Mouse (Mus musculus) hindbrain, embryonic 13.5 days (tissue): ENCODE results near the gene Szt2. TPM values are rescaled to one million over a fixed set of nuclear protein-coding genes. Genes with fewer than 3 reads are reported as not detected.

Experiments
- ATAC-seq: fragments of 200-750 bp; cut with Nextera tagmentation; 2 replicates; pipeline ENCODE4 v1.8.0; 2017; ENCODE audit warnings: moderate TSS enrichment; ENCODE audit not compliant: low FRiP score
- H3K27ac ChIP-seq: fragments of 300-500 bp; sonication (generic); 2 replicates; pipeline ENCODE4 v1.5.1; 2015; ENCODE audit warnings: inconsistent platforms, mild to moderate bottlenecking, moderate library complexity
- H3K27me3 ChIP-seq: fragments of 300-500 bp; sonication (generic); 2 replicates; pipeline ENCODE4 v1.6.1; 2015; ENCODE audit warnings: mild to moderate bottlenecking, inconsistent platforms
- H3K36me3 ChIP-seq: fragments of 300-500 bp; sonication (generic); 2 replicates; pipeline ENCODE4 v1.6.1; 2015; ENCODE audit warnings: mild to moderate bottlenecking, inconsistent platforms
- H3K4me1 ChIP-seq: fragments of 300-500 bp; sonication (generic); replicated peaks from 2 replicates; pipeline ENCODE4 v1.6.1; 2015; ENCODE audit warnings: inconsistent platforms
- H3K4me2 ChIP-seq: fragments of 300-500 bp; sonication (generic); 2 replicates; pipeline ENCODE4 v1.6.1; 2015; ENCODE audit warnings: inconsistent platforms, mild to moderate bottlenecking, moderate library complexity
- H3K4me3 ChIP-seq: fragments of 300-500 bp; sonication (generic); 2 replicates; pipeline ENCODE4 v1.5.1; 2015; ENCODE audit warnings: mild to moderate bottlenecking, inconsistent platforms
- H3K9ac ChIP-seq: fragments of 300-500 bp; sonication (generic); 2 replicates; pipeline ENCODE4 v1.6.1; 2015; ENCODE audit warnings: mild to moderate bottlenecking, inconsistent platforms
- H3K9me3 ChIP-seq: fragments of 300-500 bp; sonication (generic); 2 replicates; pipeline ENCODE4 v1.6.1; 2016; ENCODE audit warnings: inconsistent platforms
- WGBS: fragments of 180-500 bp; shearing (Covaris S2); methylation state at CpG from one replicate; pipeline ENCODE4 v1.1.7; 2015; 5-methylcytosine and 5-hydroxymethylcytosine counted together
- polyA plus RNA-seq: library from polyadenylated mRNA; unstranded; fragments of >200 nt; fragmentation: Nextera tagmentation; extraction: Ambion mirVana; gene quantifications from 2 replicates; pipeline ENCODE4 v1.2.1, GENCODE M21; 2015

Szt2 gene
- polyA plus RNA-seq, 1 experiment from 2014 or later: 10.6 TPM

DNA sequence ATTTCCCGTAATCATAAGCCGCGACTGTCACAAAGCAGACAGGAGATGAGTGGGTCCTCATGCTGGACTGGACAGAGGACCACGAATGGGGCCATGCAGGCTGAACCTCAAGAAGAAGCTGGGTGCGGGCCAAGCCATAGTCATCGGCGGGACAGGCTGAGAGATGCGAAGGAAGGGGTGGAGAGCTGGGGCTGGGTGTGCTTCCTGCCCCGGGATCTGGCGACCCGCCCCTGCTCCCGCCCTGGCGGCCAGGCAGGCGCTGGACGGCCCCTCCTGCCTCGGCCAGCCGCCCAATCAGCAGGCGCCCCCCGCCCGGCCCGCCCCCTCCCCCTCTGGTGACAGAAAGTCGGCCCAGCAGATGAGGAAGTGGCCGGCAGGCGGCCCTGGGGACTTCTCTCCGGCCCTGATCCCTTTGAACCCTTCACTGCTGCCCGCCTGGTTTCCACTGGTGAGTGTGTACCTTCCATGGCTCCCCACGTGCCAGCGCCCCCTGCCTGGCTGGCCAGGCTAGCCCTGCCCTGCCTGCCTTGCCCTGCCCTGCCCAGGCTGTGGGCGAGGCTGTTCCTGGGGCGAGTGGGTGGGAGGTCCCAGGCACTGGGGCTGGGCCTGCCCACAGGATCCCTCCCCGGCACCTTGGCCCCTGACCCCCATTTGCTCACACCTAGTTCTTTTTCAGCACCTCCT, 18.8 kb upstream of the Szt2 start, which contains the start of gene Elovl1:
Elovl1 (plus strand) TSS at position 326 of the 684 bp plus-strand sequence.
- peaks cover 34% of the 10 kb centered on the region for H3K4me1 ChIP-seq
- no peaks in the 10 kb centered on the region for H3K27me3 ChIP-seq
- H3K36me3 ChIP-seq: peaks cover 27% of the 10 kb centered on the region
- no peaks in the 10 kb centered on the region for H3K9me3 ChIP-seq
- WGBS: under 1% methylated on average over 30 of the region's 31 CpGs
- H3K9ac ChIP-seq: peak within 1 kb of the TSS; percentile 80
- peak within 1 kb of the TSS; percentile 53 for H3K4me3 ChIP-seq
- H3K27ac ChIP-seq: peak within 1 kb of the TSS; percentile 73
- peak within 1 kb of the TSS; percentile 79 for H3K4me2 ChIP-seq
- ATAC-seq: peak; percentile 92

DNA sequence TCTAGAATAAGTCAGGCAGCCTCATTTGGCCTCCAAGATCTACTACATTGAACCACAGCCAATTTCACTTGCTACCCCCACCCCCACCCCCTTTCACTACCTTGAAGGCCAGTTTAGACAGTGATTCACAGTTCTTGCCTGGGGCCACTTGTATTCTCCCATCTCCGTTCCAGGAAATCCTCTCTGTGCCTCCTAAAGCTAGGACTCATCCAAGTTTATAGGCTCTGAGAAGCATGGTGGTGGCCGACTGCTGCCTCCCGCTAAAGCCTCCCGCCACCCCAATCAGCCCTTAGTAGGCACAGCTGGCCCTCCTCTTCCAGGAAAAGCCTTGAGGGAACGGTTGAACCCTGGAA, 18.3 kb upstream of the Szt2 start:
- no peak; the same call in 1 of the 2 replicates for ATAC-seq
- peak overlapping the region; percentile 53 for H3K4me3 ChIP-seq
- H3K4me1 ChIP-seq: peaks cover 34% of the 10 kb centered on the region
- H3K36me3 ChIP-seq: peaks cover 26% of the 10 kb centered on the region
- H3K27ac ChIP-seq: peak overlapping the region; percentile 73
- WGBS: 3% methylated on average over 5 of the region's 5 CpGs
- H3K27me3 ChIP-seq: no peaks in the 10 kb centered on the region
- peak overlapping the region; percentile 80 for H3K9ac ChIP-seq
- H3K4me2 ChIP-seq: peak overlapping the region; percentile 79
- no peaks in the 10 kb centered on the region for H3K9me3 ChIP-seq

DNA sequence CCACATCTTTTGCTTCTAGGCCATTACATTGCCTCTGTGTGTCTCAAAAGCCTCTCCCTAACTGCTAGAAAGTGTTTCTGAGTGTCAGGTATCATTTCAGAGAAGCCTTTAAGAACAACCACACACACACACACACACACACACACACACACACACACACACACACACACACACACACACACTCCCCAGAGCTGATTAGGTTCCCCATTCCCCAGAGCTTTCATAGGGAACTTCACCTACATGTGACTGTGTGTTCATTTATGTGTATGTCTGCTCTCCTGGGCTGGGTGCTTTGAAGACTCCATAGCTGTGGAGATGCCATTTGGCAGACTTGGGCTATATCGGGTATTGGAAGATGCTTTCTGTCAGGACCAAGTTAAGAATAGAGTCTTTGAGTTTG, 16.3 kb upstream of the Szt2 start:
- H3K27ac ChIP-seq: no peak overlapping the region
- 97% methylated on average over 1 of the region's 1 CpGs for WGBS

DNA sequence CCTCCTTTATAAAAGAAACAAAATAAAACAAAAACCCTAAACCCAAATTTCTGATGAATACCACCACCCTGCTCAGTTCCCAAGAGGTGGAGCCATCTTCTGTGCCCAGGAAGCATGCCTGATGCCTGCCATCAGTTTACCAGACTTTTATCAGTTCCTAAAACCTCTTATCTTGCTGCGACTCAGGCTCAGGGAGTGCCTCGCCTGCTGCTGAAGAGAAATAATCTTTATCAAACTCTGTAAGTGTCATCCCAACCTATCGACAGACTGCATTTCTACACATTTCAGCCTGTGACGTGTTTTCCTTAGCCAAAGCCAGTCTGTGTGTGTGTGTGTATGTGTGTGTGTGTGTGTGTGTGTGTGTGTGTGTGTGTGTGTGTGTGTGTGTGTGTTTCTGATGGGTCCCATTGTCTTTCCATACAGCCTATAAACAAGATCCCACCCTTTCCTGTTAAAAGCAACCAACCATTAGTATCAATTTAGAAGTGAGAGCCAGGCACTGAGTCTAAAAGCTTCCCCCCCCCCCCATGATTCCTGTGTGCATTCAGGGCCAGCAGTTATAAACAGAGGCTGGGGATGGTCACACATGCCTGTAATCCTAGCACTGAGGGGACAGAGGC, 15.6 kb upstream of the Szt2 start:
- peaks cover 32% of the 10 kb centered on the region for H3K36me3 ChIP-seq
- no peak overlapping the region for H3K4me3 ChIP-seq
- no peak overlapping the region for H3K4me2 ChIP-seq
- no peaks in the 10 kb centered on the region for H3K27me3 ChIP-seq
- H3K9ac ChIP-seq: no peak overlapping the region
- H3K9me3 ChIP-seq: no peaks in the 10 kb centered on the region
- 85% methylated on average over 4 of the region's 4 CpGs for WGBS
- no peak for ATAC-seq
- H3K4me1 ChIP-seq: peaks cover 28% of the 10 kb centered on the region
- H3K27ac ChIP-seq: no peak overlapping the region

More for the DNA sequence above, 16.3 kb upstream of the Szt2 start:
- Histone ChIP-seq H3K9me3 (no peaks in the 10 kb centered on the region), H3K4me1 (peaks cover 34% of the 10 kb centered on the region), H3K4me3 (no peak overlapping the region), H3K9ac (no peak overlapping the region), H3K36me3 (peaks cover 25% of the 10 kb centered on the region), H3K4me2 (no peak overlapping the region), H3K27me3 (no peaks in the 10 kb centered on the region)
- no peak for ATAC-seq

DNA sequence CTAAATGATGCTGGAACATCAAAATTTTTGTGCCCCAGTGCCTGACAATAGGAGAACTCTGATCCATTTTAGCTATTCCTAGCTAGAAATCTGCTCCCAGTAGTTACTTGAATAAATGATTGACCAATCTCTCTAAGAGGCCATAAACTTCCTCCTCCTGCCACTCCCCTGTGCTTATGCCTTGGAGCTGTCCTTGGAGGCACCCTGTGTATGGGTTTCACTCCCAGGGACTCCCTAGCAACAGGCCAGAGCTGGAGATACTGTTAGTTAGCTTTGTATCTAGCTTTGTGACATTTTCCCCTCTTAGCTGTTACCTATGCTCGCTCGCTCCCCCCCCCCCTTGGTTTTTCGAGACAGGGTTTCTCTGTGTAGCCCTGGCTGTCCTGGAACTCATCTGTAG, 12.3 kb upstream of the Szt2 start:
- Histone ChIP-seq H3K4me2 (no peak overlapping the region), H3K9me3 (no peaks in the 10 kb centered on the region), H3K36me3 (peaks cover 63% of the 10 kb centered on the region), H3K4me3 (no peak overlapping the region), H3K27ac (no peak overlapping the region), H3K27me3 (no peaks in the 10 kb centered on the region), H3K9ac (no peak overlapping the region), H3K4me1 (no peaks in the 10 kb centered on the region; the same call in 1 of the 2 replicates)
- ATAC-seq: no peak
- WGBS: 89% methylated on average over 3 of the region's 3 CpGs

DNA sequence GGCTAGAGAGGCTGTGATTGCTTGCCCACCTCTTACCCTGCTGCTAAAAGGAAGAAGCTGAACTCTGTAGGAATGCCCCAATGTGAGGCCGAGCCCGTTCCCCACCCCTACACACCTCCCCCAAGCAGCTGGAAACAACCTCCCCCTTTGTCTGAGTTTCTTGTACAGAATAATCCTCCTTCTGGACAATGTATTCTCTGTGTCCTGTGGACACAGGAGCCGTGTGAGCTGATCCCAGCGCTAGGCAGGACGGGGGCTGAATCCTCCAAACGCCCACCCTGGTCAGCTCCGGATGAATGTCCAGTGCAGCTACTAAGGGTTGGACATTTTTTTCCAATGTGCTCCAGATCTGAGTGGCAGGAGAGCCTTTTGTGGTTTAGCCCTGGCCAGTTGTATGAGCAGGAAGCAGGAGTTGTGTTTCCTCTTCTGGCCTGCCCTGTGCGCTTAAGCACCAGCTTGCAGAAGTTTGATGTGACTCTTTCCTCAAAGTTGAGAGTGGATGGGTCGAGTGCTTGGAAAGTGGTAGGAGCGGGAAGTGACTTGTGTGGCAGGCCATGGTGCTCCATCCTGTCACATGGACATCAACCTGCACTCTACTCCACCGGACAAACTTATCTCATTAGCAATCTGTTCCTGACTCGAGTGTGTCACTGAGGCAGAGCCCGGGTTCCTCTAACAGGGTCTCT, 8.2 kb upstream of the Szt2 start:
- Histone ChIP-seq H3K27ac (no peak overlapping the region), H3K27me3 (no peaks in the 10 kb centered on the region), H3K9me3 (no peaks in the 10 kb centered on the region), H3K4me3 (no peak overlapping the region), H3K4me1 (no peaks in the 10 kb centered on the region), H3K36me3 (peaks cover 98% of the 10 kb centered on the region), H3K9ac (no peak overlapping the region), H3K4me2 (no peak overlapping the region)
- 91% methylated on average over 13 of the region's 13 CpGs for WGBS
- ATAC-seq: no peak

DNA sequence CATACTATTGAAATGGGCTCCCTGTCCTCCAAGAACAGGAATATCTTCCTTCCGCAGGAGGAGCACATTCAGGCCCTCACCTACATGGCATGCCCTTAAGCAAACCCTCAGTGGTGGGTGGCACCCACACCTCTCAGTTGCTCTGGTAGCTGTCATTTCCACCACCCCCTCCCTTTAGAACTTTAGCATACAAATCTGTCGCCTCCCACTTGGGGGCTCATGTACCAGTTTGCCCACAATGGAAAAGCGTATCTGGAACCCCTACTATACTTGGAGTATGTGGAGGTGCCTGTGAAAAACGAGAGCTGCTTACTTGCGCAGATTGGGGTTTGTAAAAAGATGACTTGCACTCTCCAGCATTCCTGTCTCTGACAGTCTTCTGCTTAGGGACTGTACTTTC, 7.3 kb upstream of the Szt2 start:
- 91% methylated on average over 5 of the region's 5 CpGs for WGBS
- Histone ChIP-seq H3K4me1 (no peaks in the 10 kb centered on the region), H3K9me3 (no peaks in the 10 kb centered on the region), H3K9ac (no peak overlapping the region), H3K4me3 (no peak overlapping the region), H3K4me2 (no peak overlapping the region), H3K27ac (no peak overlapping the region), H3K27me3 (no peaks in the 10 kb centered on the region), H3K36me3 (peaks cover 98% of the 10 kb centered on the region)
- no peak for ATAC-seq

DNA sequence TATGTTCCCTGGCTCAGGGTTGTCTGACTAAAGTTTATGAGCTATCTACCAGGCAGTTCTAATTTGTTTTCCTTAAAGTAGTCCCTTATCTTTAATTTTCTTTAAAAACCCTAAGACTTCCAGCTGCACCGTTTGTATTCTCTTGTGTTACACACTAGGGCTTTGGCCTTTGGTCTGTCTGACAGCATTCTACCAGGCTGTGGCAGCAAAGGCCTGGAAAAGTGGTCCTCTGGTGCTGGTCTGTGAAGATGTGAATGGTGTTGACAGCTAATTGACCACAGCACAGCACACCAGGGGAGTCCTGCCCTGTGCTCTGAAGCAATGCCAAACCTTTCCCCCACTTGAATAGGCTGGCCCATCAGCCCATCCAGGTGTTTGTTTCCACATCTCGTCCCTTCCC, 6.7 kb upstream of the Szt2 start:
- Histone ChIP-seq H3K9ac (no peak overlapping the region), H3K4me3 (no peak overlapping the region), H3K27ac (no peak overlapping the region), H3K9me3 (no peaks in the 10 kb centered on the region), H3K4me1 (no peaks in the 10 kb centered on the region), H3K36me3 (peaks cover 95% of the 10 kb centered on the region), H3K27me3 (no peaks in the 10 kb centered on the region), H3K4me2 (no peak overlapping the region)
- ATAC-seq: no peak
- WGBS: 88% methylated on average over 2 of the region's 2 CpGs

DNA sequence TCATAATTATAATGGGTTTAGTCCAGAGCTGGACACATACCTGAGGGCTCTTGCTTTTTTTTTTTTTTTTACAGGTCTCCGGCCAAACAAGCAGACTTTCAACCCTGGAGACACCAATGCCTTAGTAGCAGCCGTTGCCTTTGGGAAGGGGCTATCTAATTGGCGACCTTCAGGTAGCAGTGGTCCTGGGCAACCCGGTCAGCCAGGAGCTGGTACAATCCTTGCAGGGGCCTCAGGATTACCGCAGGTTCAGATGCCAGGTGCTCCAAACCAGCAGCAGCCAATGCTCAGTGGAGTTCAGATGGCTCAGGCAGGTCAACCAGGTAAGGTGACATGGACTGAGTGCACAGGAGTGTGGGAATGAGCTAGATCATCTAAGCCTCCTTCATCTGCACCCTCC, 4.5 kb upstream of the Szt2 start:
- no peak for ATAC-seq
- WGBS: 97% methylated on average over 5 of the region's 5 CpGs
- Histone ChIP-seq H3K4me3 (no peak overlapping the region), H3K9me3 (no peaks in the 10 kb centered on the region), H3K9ac (no peak overlapping the region), H3K27ac (no peak overlapping the region), H3K36me3 (peaks cover 73% of the 10 kb centered on the region), H3K4me2 (no peak overlapping the region), H3K27me3 (no peaks in the 10 kb centered on the region), H3K4me1 (peaks cover 13% of the 10 kb centered on the region)

DNA sequence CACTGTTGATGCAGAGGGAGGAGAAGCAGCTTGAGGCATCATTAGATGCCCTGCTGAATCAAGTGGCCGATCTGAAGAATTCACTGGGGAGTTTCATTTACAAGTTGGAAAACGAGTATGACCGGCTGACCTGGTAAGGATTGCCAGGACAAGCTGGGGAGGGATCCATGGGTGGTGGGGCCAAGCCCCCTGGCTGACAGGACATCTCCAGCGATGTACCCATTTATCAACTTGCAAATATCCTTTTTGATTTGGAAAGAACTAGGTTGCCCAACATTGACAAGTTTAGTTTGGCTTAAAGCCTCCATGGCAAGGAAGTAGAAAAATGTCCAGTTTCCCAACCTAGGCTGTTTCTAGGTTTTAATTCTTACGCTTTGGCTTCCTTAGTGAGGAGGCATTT, 1.8 kb upstream of the Szt2 start:
- ATAC-seq: no peak
- Histone ChIP-seq H3K4me2 (no peak overlapping the region), H3K27ac (no peak overlapping the region), H3K9me3 (no peaks in the 10 kb centered on the region), H3K4me3 (no peak overlapping the region), H3K27me3 (no peaks in the 10 kb centered on the region), H3K9ac (no peak overlapping the region), H3K36me3 (peaks cover 50% of the 10 kb centered on the region), H3K4me1 (peaks cover 25% of the 10 kb centered on the region)
- 94% methylated on average over 5 of the region's 5 CpGs for WGBS

DNA sequence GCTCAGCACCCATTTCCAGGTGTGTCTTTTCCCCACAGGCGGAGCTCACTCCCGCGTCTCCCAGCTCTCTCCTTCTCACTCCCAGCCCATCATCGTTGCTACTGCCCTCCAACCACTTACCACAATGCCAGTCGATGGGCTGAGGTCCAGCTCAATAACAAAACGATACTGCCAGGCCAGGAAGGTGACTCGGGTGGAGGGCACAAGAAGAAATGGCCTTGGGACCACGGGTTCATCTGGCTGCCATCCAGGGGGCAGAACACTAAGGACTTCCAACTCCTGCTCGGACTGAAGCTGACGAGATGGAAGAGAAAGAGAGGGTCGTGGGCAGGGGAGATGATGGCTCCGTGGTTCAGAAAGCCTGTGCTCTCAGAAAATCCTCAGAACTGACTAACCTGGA, 6.4 kb downstream of the Szt2 start:
- 91% methylated on average over 12 of the region's 12 CpGs for WGBS

DNA sequence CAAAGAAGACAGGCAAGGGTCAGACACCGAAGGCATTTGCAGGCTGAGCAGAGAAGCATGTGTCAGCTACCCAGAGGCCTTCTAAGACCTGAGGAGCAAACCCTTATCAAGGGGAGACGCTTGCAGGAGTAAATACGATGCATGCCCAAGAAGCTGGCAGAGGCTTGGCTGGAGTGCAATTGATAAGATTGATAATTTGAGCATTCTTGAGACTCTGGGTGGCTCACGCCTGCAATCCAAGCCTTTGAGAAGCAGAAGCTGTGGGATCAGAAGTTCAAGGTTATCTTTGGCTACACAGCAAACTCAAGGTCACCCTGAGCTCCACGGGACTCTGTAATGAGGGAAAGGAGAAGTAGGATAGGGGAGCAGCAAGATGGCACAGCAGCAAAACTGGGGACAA, 7.2 kb downstream of the Szt2 start:
- Histone ChIP-seq H3K9ac (no peak overlapping the region), H3K27me3 (no peaks in the 10 kb centered on the region), H3K4me1 (no peaks in the 10 kb centered on the region), H3K9me3 (no peaks in the 10 kb centered on the region), H3K4me3 (no peak overlapping the region), H3K27ac (no peak overlapping the region), H3K36me3 (peaks cover 82% of the 10 kb centered on the region), H3K4me2 (no peak overlapping the region)
- no peak for ATAC-seq
- 93% methylated on average over 5 of the region's 5 CpGs for WGBS

More for the DNA sequence above, 6.4 kb downstream of the Szt2 start:
- no peak overlapping the region for H3K4me3 ChIP-seq
- no peak overlapping the region for H3K27ac ChIP-seq
- H3K9ac ChIP-seq: no peak overlapping the region
- peaks cover 74% of the 10 kb centered on the region for H3K36me3 ChIP-seq
- H3K9me3 ChIP-seq: no peaks in the 10 kb centered on the region
- no peak overlapping the region for H3K4me2 ChIP-seq
- no peaks in the 10 kb centered on the region for H3K27me3 ChIP-seq
- peaks cover 4% of the 10 kb centered on the region for H3K4me1 ChIP-seq
- no peak for ATAC-seq
